Mouse (Mus musculus) heart, adult 8-10 months (tissue): Measurements from ENCODE around the gene Mllt10. TPM values are rescaled to one million over a fixed set of nuclear protein-coding genes. Genes with fewer than 3 reads are reported as not detected.
"Not testable (repeated sequence)": the region's sequence is repeated elsewhere in the genome, so short reads cannot be mapped to it uniquely, and the experiment has no call there.

Experiments used
- DNase-seq: peaks from one replicate; pipeline ENCODE4 v3.0.0; 2022; ENCODE audit warnings: low spot score
- total RNA-seq, 4 experiments: library from RNA; stranded (reverse); gene quantifications; 2 replicates each; pipeline ENCODE4 v1.2.4; 2022

Mllt10 gene
- total RNA-seq, 4 experiments from 2014 or later: 25.1 to 41.8 (median 30.5) TPM

DNA sequence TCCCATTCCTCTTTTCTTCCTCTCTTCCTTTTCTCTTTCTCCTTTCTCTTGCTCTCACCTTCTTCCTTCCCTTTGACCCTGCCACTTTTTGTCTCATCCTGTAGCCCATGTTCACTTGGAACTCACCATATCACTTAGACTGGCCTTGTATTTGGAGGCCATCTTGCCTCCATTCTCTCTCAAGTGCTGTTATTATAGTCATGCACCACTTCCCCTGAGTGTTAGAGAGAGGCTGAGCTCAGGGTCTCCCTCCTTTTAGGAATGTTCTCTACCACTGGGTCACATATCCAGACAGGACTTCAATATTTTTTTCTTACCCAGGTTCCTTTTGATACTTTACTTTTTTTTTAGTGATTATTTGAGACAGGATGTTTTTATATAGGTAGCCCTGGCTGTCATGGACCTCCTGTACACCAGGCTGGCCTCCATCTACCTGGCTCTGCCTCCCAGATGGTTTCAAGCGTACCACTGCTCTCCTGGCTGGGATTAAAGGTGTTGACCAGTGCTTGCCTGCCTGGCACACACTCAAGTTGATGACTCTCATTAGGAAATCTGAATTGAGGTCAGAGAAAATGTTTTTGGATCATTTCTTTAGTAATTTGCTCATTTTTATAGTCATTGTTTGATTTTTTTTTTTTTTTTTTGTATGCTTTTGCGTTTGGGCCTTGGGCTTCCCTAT is 25.3 kb downstream of the Mllt10 start:
- no peak for DNase-seq

DNA sequence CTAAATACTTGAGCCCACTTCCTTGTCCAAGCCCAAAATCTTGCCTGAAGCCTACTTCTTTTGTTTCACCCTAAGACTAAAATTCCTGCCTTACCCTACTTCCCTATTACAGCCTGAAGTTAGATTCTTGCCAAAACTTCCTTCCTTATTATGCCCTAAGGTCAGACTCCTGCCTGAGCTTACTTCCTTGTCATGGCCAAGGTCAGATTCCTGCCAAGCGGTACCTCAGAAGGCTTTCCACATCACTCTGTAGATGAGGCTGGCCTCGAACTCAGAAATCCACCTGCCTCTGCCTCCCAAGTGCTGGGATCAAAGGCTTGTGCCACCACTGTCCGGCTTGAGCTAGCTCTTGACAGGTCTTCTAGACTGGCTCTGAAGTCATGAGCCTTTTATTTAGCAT is 32.7 kb downstream of the Mllt10 start:
- DNase-seq: not testable (repeated sequence)

DNA sequence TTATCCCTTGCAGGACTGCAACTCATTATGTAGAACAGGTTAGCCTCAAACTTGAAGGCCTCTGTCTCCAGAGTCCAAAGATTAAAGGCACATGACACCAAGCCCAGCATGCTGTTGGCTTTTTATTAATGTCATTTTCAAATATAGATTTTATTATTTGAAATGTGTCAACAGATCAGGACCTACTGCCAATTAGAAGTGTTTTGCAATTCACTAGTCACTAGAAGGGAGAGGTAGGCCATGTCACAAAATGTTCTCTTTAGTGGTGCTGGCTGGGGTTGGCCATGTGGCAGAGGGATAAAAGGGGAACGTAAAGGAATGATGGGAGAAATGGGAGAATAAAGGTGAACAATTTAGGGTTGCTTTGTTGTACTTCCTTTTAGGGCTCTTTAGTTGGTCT is 38.8 kb downstream of the Mllt10 start:
- DNase-seq: no peak

DNA sequence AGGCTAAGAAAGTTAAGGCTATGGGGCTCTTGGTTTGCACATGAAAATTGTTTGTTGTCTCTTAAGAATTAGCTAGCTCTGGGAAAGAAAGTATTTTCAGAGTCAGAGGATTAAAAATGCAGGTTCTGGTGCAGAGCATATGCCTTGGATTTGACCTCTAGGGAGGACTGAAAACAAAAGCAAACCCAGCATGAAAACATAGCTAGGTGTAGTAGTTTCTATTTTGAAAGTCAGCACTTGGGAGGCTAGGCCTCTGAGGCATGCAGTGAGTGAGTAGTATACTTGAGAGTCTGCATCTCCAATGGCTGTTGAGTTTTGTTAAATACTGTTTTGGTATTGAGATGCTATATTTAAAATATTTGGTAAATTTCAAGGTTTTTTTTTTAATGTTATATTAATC is 39.3 kb downstream of the Mllt10 start:
- DNase-seq: no peak

DNA sequence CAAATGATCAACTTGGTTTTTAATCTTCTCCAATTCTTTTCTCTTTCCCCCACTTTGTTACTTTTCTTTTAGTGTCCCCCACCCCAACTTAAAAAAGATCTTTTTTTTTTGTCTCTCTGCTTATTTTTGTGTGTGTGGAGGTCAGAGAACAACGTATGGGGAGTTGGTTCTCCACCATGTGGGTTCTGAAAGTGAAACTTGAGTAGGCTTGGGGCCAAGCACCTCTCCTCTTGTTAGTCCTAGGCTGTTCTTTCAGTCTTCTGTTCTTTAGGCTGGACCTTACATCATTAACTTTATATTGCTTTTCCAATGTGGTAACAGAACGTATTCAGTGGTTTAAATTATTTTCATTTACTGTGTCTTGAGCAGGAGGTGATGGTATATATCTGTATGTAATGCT is 40.8 kb downstream of the Mllt10 start:
- DNase-seq: no peak

DNA sequence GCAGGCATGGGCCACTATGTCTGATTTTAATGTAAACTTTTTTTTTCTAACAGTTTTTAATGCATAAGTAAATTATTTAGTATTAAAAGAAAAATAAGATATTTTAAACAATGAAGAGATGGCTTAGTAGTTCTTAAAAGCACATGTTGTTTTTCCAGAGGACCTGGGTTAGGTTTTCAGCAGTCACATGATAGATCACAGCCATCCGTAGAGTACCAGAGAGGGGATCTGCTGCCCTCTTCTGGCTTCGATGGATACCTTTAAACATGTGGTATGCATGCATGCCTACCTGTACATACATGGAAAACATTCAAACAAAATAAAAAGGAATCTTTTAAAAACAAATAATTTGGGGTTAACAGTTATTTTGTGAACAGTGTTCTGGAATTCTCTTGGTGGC is 45.9 kb downstream of the Mllt10 start:
- DNase-seq: no peak

DNA sequence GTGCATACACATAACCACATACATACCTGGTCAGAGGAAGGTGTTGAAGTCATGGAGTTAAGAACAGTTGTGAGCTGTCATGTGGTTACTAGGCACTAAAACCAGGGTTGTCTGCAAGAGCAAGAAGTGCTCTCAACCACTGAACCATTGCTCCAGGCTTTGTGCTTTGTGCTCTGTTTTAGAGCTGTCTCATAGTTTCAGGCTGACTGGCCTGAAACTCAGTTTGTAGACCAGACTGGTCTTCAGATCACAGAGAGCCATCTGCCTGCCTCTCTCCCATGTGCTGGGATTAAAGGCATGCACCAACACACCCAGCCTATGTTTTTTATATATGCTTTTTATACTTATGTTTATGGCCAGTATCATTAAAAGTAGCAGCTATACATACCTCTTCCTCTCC is 52.5 kb downstream of the Mllt10 start:
- no peak for DNase-seq

DNA sequence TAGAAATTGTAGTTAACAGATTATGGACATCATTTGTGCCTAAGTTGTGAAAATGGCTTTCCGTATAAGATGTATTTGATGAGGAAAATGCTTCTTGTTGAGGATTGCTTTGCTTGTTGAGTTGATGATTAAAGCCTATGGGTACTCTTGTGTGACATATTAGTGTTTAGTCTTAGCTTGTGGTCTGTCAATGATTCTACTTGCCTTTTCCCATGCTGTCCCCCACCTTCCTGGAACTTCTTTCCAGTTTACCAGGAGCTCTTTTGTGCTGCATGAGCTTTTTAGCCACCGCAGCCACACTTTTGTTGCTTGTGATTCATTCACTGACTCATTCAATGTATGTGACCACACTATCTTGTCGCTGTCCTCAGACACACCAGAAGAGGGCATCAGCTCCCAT is 53.2 kb downstream of the Mllt10 start:
- no peak for DNase-seq

DNA sequence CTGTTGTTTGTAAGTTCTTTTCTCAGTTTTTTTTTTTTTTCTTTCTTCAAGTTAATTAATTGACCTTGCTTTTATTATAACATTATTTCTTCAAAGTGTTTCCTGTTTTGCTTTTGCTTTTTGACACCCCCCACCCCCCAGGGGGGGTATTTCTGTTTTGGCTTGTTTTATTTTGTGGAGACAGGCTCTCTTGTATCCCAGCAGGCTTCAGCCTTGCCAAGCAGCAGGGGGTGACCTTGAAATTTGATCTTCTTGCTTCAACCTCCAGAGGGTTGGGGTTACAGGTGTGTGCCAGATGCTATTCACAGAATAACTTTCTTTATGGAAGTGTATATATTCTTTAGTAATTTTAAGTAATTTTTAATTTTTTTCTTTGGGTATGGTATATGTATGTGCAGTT is 56.4 kb downstream of the Mllt10 start:
- no peak for DNase-seq

DNA sequence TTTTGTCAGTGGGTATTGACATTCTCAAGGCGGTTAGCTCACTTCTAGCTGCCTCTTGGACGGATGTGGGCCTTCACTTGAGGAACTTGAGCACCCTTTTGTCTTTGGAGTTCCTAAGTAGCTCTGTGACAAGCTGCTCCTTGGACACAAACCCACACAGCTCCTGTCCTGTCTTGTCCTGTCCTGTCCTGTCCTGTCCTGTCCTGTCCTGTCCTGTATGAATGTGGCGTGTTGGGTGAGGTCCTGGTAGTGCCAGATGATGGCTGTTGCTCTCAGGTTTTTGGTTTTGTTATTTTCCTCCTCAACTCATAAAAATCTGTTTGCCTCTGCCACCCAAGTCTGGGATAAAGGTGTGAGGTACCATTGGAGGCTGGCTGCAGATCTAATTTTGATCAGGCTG is 61.4 kb downstream of the Mllt10 start:
- no peak for DNase-seq

DNA sequence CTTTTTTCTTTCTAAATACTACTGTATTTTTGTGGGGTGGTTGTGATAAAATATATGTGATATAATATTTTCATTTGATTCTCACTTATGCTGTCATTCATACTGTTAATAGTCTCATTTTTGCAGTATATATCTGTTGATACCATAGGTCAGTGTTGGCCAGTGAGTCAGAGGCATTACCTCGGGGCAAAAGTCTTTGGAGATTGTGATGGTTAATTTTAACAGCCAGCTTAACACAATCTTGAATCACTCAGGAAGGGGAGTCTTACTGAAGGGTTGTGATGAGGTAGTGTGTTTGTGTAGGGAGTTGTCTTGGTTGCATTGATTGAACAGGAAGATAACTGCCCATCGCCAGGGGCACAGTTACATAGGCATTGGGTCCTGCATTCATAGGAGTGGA is 83.1 kb downstream of the Mllt10 start:
- DNase-seq: no peak

DNA sequence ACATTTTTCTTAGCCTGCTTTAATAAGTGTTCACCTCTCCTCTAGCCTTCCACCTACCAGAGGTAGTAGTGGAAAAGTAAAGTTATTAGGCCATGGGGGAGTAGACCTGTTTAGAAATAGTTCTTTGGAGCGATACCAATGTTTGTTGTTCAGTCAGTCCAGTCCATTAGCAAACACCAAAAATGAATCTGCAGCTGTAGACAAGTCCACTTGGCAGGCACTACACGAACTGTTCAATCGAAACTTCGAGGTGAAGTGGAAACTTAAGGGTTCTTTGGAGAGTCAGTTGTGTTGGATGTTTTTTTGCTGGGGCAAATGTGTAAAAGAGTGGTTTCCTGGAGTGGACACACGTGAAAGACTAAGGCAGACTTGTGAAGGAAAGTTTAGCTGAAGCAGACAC is 84.6 kb downstream of the Mllt10 start:
- DNase-seq: no peak

DNA sequence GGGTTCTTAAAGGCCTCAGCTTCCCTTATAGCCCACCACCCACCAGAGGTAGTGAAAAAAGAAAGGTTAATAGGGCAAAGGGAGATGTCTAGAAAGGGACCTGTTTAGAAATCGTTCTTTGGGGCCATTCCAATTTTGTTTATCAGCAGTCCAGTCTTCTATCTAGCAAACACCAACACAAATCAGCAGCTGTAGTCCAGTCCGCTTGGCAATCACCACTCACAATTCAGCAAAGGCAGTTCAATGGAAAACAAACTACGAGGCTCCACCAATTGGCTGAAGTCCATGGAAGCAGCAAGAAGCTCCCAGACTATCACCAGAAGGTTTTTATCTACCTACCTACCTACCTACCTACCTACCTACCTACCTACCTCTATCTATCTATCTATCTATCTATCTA is 101.1 kb downstream of the Mllt10 start:
- no peak for DNase-seq

DNA sequence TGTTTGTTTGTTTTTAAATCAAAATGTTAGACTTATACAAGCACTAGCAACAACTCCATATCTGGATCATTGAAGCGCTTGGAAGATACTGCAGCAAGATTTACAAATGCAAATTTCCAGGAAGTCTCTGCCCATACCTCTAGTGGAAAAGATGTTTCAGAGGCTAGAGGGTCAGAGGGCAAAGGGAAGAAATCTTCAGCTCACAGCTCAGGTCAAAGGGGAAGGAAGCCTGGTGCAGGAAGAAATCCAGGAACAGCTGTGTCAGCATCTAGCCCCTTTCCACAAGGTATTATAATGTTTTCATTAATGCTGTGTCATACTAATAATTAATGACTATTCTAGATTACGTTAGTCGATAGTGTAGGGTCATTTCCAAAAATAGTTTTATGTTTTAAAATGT is 104.4 kb downstream of the Mllt10 start:
- DNase-seq: no peak

DNA sequence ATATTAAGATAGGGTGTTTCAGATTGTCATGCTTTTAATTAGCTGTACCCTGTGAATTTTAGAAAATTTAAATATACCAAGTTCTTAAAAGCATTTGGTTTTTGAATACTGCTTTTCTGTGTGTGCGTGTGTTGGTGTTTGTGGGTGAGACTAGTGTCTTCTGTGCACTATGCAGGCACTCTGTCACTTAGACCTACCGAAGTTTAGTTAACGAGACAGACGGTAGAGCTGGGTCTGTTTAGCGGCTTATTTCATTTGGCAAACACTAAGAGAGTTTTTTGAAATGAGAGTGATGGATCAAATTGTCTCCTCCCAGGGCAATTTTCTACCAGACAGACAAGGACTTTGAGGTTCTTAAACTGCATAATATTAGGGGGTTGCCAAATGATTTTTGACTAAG is 106.0 kb downstream of the Mllt10 start:
- no peak for DNase-seq

DNA sequence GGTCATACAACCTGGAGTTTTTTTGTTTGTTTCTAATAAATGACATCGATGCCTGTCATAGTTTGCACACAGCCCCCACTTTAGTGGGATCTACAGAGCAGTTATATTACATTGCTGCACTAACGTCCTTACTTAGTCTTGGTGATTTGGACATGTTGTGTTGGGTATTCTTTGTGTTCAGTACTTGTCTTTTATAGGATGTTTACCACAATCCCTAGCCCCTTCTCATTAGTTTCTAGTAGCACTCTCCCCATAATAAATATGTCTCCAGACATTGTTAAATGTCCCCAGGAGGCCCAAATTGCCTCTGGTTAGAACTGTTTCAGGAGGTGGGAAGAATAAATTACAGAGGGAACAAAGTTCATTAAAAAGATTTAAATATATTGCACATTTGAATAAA is 110.5 kb downstream of the Mllt10 start:
- DNase-seq: no peak

DNA sequence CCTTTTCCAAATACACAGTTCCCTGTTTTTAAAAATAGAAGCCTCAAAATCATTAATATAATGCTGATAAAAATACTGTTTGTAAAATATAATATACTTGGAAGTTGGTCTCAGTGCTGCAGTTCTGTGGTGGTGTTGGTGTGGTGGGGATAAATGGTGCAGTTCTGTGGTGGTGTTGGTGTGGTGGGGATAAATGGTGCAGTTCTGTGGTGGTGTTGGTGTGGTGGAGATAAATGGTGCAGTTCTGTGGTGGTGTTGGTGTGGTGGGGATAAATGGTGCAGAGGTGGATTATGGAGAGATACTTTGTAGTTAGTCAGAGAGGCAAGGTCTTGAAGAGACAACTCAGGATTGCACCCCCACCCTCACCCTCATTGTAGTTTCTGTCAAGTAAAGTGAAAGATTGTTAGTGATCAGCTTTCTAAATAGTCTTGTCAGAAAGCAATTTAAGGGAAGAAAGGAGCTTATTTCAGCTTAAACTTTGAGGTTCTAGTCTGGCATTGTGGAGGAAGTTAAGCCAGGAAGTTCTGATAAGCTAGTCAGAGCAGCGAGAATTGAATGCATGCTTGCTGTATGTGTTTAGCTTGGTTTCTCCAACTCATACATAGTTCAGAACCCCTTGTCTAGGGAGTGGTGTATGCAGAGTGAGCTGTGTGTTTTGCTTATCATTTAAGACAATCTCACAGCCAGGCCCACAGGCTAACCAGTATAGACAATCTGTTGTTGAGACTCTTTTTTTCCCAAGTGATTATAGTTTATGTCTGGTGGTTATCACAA is 114.3 kb downstream of the Mllt10 start:
- no peak for DNase-seq

DNA sequence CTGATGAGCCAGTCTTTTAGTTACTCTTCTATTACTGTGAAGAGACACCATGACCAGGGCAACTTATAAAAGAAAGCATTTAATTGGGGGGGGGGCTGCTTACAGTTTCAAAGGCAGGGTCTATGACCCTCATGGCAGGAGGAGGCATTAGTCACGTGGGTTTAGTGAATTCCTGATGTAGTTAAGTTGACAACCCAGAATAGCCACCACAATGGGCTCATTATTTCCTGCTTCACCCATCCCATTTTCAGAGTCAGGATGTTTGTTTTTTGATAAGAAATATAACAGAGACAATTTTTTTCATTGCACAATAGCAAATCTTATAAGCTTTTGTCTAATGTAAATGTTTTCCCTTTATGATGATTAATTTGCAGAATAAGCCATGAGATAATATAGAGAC is 120.2 kb downstream of the Mllt10 start:
- DNase-seq: no peak

DNA sequence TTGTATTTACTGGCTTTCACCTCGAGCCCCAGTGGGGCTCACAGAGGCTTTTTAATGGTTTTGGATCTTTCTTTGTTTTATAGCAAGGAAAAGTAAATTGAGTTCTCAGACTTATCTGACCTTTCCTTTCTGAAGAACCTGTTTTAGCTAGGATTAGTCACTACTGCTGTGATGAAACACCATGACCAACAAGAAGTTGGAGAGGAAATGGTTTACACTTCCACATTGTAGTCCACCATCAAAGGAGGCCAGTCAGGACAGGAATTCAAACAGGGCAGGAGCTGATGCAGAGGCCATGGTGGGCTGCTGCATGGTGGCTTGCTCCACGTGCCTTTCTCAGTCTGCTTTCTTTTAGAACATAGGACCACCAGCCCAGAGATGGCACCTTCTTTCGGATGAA is 121.2 kb downstream of the Mllt10 start:
- no peak for DNase-seq

DNA sequence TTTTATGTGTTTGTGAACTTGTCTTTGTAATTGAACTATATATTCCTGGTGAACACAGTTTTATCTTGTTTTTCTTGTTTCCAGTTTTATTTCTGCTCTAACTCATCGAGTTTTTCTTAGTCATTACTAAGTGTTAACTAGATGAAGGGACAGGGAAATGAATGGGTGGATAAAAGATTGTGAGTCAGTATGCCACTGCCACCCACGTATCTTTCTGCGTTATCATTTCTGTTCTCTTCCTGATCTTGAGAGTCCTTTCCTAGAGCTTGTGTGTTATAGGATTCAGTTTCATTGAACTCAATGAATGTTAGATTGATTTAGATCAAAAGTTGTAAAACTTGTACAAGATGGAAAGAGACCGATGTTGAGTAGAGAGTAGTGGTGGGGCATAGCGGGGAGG is 125.3 kb downstream of the Mllt10 start:
- DNase-seq: no peak

DNA sequence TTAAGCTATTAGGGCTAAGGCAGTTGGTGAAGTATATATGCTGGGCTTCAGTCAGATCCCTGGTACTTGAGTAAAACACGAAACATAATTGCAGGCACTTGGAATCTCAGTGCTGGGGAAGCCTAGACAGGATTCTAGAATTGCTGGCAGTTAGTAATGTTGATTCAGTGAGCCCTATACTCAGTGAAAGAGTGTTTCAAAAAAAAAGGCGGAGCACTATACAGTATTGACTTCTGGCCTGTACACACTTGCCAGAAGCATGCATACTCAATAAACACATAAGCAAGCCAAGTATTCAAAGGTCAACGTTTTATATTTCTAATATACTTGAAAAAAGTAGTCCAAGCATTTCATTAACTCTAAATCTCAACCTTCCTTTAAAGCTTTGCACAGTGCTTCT is 126.6 kb downstream of the Mllt10 start:
- DNase-seq: no peak

DNA sequence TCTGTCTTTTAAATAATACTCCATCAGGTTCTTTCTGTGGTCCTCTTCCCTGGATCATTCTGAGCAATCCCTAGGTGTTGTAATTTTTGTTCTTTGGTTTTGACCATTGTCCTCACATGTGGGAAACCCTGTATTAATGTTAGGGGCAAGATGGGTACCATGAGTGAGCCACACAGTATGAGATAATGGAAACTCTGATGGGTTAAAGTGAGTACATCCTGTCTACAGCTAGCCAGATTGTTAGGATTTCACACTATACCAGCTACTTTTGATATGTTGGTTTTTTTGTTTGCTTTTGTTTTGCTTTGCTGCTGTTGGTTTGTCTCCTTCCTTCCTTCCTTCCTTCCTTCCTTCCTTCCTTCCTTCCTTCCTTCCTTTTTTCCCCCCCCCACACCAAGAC is 128.0 kb downstream of the Mllt10 start:
- DNase-seq: no peak

DNA sequence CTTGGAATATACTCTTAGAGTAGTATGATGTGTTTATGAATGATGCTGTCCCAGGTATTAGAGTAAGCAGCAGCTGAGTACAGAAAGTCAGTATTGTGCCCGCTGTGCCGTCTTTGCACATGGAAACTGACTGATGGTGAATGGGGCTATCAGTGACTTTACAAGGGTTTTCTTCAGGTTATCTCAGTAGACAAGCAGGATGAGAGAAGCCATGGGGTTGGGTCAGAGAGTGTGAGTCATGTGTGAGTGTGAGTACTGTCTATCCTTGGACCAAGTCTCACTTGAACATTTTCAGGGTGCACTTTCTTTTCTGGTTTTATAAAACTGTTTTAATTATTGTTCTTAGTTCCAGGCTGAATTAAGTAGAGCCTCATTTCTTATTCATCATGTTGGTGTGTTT is 133.3 kb downstream of the Mllt10 start:
- DNase-seq: no peak

DNA sequence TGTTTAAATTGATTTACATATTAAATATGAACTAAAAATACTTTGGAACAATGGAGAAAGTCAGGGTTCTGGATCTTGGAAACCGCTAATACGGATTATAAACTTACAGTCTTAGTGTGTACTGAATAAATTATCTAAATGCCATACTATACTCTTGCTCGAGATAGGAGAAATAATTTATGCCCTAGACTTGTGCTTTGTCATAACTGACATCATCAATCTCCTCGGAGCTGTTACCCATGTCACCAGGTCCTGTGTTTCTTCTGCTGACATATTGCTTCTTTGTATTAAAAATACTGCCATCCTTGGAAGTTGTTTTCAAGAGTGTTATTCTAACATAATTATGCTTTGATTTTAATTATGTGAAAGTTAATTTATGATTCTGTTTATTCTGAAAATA is 140.2 kb downstream of the Mllt10 start:
- no peak for DNase-seq
